Mouse (Mus musculus) heart, embryonic 11.5 days (tissue): ENCODE measurements at regions not wholly inside any gene's neighbourhood (a gene's known extent, or its start where the extent isn't known, plus 50 kb on each side); places are given as distances from the start of the nearest gene placed in this dataset.

Experiments
- ATAC-seq: fragments of 200-750 bp; cut with Nextera tagmentation; replicated peaks from 2 replicates; pipeline ENCODE4 v1.8.0; 2017; ENCODE audit warnings: moderate library complexity; ENCODE audit not compliant: insufficient number of reproducible peaks, low FRiP score, low TSS enrichment
- H3K27ac ChIP-seq: fragments of 300-500 bp; sonication (generic); 2 replicates; pipeline ENCODE4 v1.5.1; 2014; ENCODE audit warnings: mild to moderate bottlenecking, low read depth, low read length
- H3K27me3 ChIP-seq: fragments of 300-500 bp; sonication (generic); 2 replicates; pipeline ENCODE4 v1.6.1; 2014; ENCODE audit warnings: mild to moderate bottlenecking, low read length, mixed read lengths; ENCODE audit not compliant: control insufficient read depth, insufficient read depth
- H3K36me3 ChIP-seq: fragments of 300-500 bp; sonication (generic); 2 replicates; pipeline ENCODE4 v1.6.1; 2014; ENCODE audit warnings: mild to moderate bottlenecking, low read length, moderate library complexity, mixed read lengths; ENCODE audit not compliant: control insufficient read depth, insufficient read depth
- H3K4me1 ChIP-seq: fragments of 300-500 bp; sonication (generic); 2 replicates; pipeline ENCODE4 v1.6.1; 2014; ENCODE audit warnings: low read length; ENCODE audit not compliant: control insufficient read depth, insufficient read depth
- H3K4me2 ChIP-seq: fragments of 300-500 bp; sonication (generic); 2 replicates; pipeline ENCODE4 v1.6.1; 2014; ENCODE audit warnings: mild to moderate bottlenecking, moderate library complexity
- H3K4me3 ChIP-seq: fragments of 300-500 bp; sonication (generic); 2 replicates; pipeline ENCODE4 v1.5.1; 2014; ENCODE audit warnings: low read depth, low read length
- H3K9ac ChIP-seq: fragments of 300-500 bp; sonication (generic); 2 replicates; pipeline ENCODE4 v1.6.1; 2014; ENCODE audit warnings: mild to moderate bottlenecking, low read depth, low read length, moderate library complexity
- H3K9me3 ChIP-seq: fragments of 300-500 bp; sonication (generic); replicated peaks from 2 replicates; pipeline ENCODE4 v1.6.1; 2016; ENCODE audit warnings: low read length; ENCODE audit not compliant: control insufficient read depth
- WGBS: fragments of 180-500 bp; shearing (Covaris S2); extraction: QIAGEN DNeasy Blood & Tissue Kit; methylation state at CpG from one replicate; pipeline ENCODE4 v1.1.7; 2014; ENCODE audit not compliant: insufficient replicate concordance; 5-methylcytosine and 5-hydroxymethylcytosine counted together

- H3K36me3 ChIP-seq: no peaks in the 10 kb centered on the region
- ATAC-seq: no peak
- no peaks in the 10 kb centered on the region for H3K9me3 ChIP-seq
- no peak overlapping the region for H3K27ac ChIP-seq
- WGBS: 85% methylated on average over 3 of the region's 3 CpGs
- no peak overlapping the region for H3K4me2 ChIP-seq
- H3K9ac ChIP-seq: no peak overlapping the region
- no peaks in the 10 kb centered on the region for H3K27me3 ChIP-seq
- H3K4me1 ChIP-seq: no peaks in the 10 kb centered on the region
- no peak overlapping the region for H3K4me3 ChIP-seq
Measured at GRCm38 (mm10) chr8:7721880-7722279, 939.2 kb downstream of the Efnb2 start.

- Histone ChIP-seq H3K4me1 (no peaks in the 10 kb centered on the region), H3K4me3 (no peak overlapping the region), H3K27ac (no peak overlapping the region), H3K9me3 (no peaks in the 10 kb centered on the region), H3K4me2 (no peak overlapping the region), H3K36me3 (no peaks in the 10 kb centered on the region), H3K27me3 (no peaks in the 10 kb centered on the region), H3K9ac (no peak overlapping the region)
- no peak for ATAC-seq
- WGBS: 71% methylated on average over 5 of the region's 5 CpGs
Measured at GRCm38 (mm10) chr8:7718898-7719696, 941.9 kb downstream of the Efnb2 start.

GRCm38 (mm10) chr8:7710764-7711163, 950.3 kb downstream of the Efnb2 start:
- H3K27me3 ChIP-seq: no peaks in the 10 kb centered on the region
- no peak overlapping the region for H3K27ac ChIP-seq
- H3K9me3 ChIP-seq: no peaks in the 10 kb centered on the region
- no peak overlapping the region for H3K4me3 ChIP-seq
- no peaks in the 10 kb centered on the region for H3K4me1 ChIP-seq
- ATAC-seq: no peak
- no peak overlapping the region for H3K9ac ChIP-seq
- 57% methylated on average over 1 of the region's 1 CpGs for WGBS
- no peaks in the 10 kb centered on the region for H3K36me3 ChIP-seq
- H3K4me2 ChIP-seq: no peak overlapping the region

GRCm38 (mm10) chr8:7709406-7709805, 951.6 kb downstream of the Efnb2 start:
- ATAC-seq: no peak
- no peaks in the 10 kb centered on the region for H3K4me1 ChIP-seq
- H3K27me3 ChIP-seq: no peaks in the 10 kb centered on the region
- no peaks in the 10 kb centered on the region for H3K9me3 ChIP-seq
- no peak overlapping the region for H3K9ac ChIP-seq
- no peak overlapping the region for H3K4me2 ChIP-seq
- H3K36me3 ChIP-seq: no peaks in the 10 kb centered on the region
- 83% methylated on average over 1 of the region's 1 CpGs for WGBS
- no peak overlapping the region for H3K4me3 ChIP-seq
- H3K27ac ChIP-seq: no peak overlapping the region

GRCm38 (mm10) chr8:7691355-7691996, 969.6 kb downstream of the Efnb2 start:
- Histone ChIP-seq H3K36me3 (no peaks in the 10 kb centered on the region), H3K4me3 (no peak overlapping the region), H3K4me1 (no peaks in the 10 kb centered on the region), H3K4me2 (no peak overlapping the region), H3K27ac (no peak overlapping the region), H3K9me3 (no peaks in the 10 kb centered on the region), H3K9ac (no peak overlapping the region), H3K27me3 (no peaks in the 10 kb centered on the region)
- 76% methylated on average over 2 of the region's 2 CpGs for WGBS
- no peak for ATAC-seq

GRCm38 (mm10) chr8:7653804-7654203, 1007.2 kb downstream of the Efnb2 start:
- H3K4me2 ChIP-seq: no peak overlapping the region
- no peaks in the 10 kb centered on the region for H3K9me3 ChIP-seq
- H3K36me3 ChIP-seq: no peaks in the 10 kb centered on the region
- H3K27ac ChIP-seq: no peak overlapping the region
- no peaks in the 10 kb centered on the region for H3K4me1 ChIP-seq
- H3K27me3 ChIP-seq: no peaks in the 10 kb centered on the region
- H3K4me3 ChIP-seq: no peak overlapping the region
- H3K9ac ChIP-seq: no peak overlapping the region
- no peak for ATAC-seq
